Comparison of ENCODE assay signal across 10 mouse cellular contexts in genomic region chr10:83062315-83062714, GRCm38 (mm10).
DNase-seq lines count a peak whose midpoint lies in the region; ATAC-seq and TF ChIP-seq lines count a peak whose summit lies in the region.
"Had no signal": no experiment of that assay in that cellular context is flagged by ENCODE, and none has a peak within 500 bp of the region (broad histone marks: within the 10 kb centered on the region; RNA-seq: fewer than 3 reads in every experiment).

No protein-coding gene starts in this region.

- H3K4me1 ChIP-seq in forebrain, embryonic 13.5 days = peaks cover 48% of the 10 kb centered on the region
- H3K4me1 ChIP-seq in forebrain, embryonic 11.5 days (replicated peaks; ENCODE audit: control insufficient read depth, insufficient read depth, low read length) = no peaks in the 10 kb centered on the region; the same call in 1 of the 2 replicates
- H3K4me1 ChIP-seq in midbrain, postnatal 0 days (ENCODE audit: insufficient read depth, low read length) = peaks cover 7% of the 10 kb centered on the region; the same call in 1 of the 2 replicates
- H3K4me1 ChIP-seq in midbrain, embryonic 11.5 days (ENCODE audit: control insufficient read depth, insufficient read depth, low read length) = no peaks in the 10 kb centered on the region; the same call in 1 of the 2 replicates

- no peak for DNase-seq in forebrain, embryonic 11.5 days (ENCODE audit: low spot score)
- DNase-seq in midbrain, postnatal 0 days (ENCODE audit: low spot score) = peak; percentile 81
- no peak for DNase-seq in midbrain, embryonic 11.5 days (ENCODE audit: low spot score, missing footprints)
- DNase-seq in kidney, postnatal 14 days = peak; percentile 25
- peak; percentile 62 for DNase-seq in right cerebral cortex, postnatal 4 days
- DNase-seq in spleen, postnatal 14 days (ENCODE audit: low spot score in 2 of 2) = no peak
- no peak for DNase-seq in thymus, postnatal 0 days (ENCODE audit: low spot score)

- H3K4me2 ChIP-seq in forebrain, embryonic 13.5 days = no peak overlapping the region
- H3K4me2 ChIP-seq in forebrain, embryonic 11.5 days (ENCODE audit: low read depth, low read length, severe bottlenecking) = no peak overlapping the region
- no peak overlapping the region for H3K4me2 ChIP-seq in midbrain, postnatal 0 days (ENCODE audit: low read depth, low read length, poor library complexity, severe bottlenecking)
- H3K4me2 ChIP-seq in midbrain, embryonic 11.5 days = no peak overlapping the region
- H3K4me2 ChIP-seq: limb, embryonic 12.5 days had no signal

- WGBS in forebrain, embryonic 13.5 days = 65% methylated on average over 9 of the region's 9 CpGs
- WGBS in forebrain, embryonic 11.5 days = 87% methylated on average over 9 of the region's 9 CpGs
- 67% methylated on average over 9 of the region's 9 CpGs for WGBS in midbrain, postnatal 0 days
- WGBS in midbrain, embryonic 11.5 days = 83% methylated on average over 9 of the region's 9 CpGs

- H3K27me3 ChIP-seq in forebrain, embryonic 13.5 days = no peaks in the 10 kb centered on the region
- no peaks in the 10 kb centered on the region for H3K27me3 ChIP-seq in forebrain, embryonic 11.5 days (ENCODE audit: control insufficient read depth, insufficient read depth, low read length)
- no peaks in the 10 kb centered on the region for H3K27me3 ChIP-seq in midbrain, postnatal 0 days (ENCODE audit: insufficient read depth, low read length)
- H3K27me3 ChIP-seq in midbrain, embryonic 11.5 days (ENCODE audit: control insufficient read depth, insufficient read depth, low read length) = no peaks in the 10 kb centered on the region

- no peak overlapping the region for H3K4me3 ChIP-seq in forebrain, embryonic 13.5 days
- H3K4me3 ChIP-seq in forebrain, embryonic 11.5 days (ENCODE audit: low read depth, low read length) = no peak overlapping the region
- H3K4me3 ChIP-seq in midbrain, postnatal 0 days (ENCODE audit: low read depth, low read length) = no peak overlapping the region
- no peak overlapping the region for H3K4me3 ChIP-seq in midbrain, embryonic 11.5 days (ENCODE audit: low read depth, low read length)
- H3K4me3 ChIP-seq: erythroblast, embryonic 14.5 days; limb, embryonic 12.5 days had no signal

- H3K9ac ChIP-seq in forebrain, embryonic 13.5 days = no peak overlapping the region
- no peak overlapping the region for H3K9ac ChIP-seq in forebrain, embryonic 11.5 days (ENCODE audit: low read length)
- H3K9ac ChIP-seq in midbrain, postnatal 0 days (replicated peaks; ENCODE audit: low read length, poor library complexity, severe bottlenecking) = no peak overlapping the region
- H3K9ac ChIP-seq in midbrain, embryonic 11.5 days (ENCODE audit: low read length) = no peak overlapping the region
- H3K9ac ChIP-seq: limb, embryonic 12.5 days had no signal

- peak; percentile 46; the same call in 1 of the 2 replicates for ATAC-seq in forebrain, embryonic 13.5 days
- ATAC-seq in forebrain, embryonic 11.5 days (replicated peaks; ENCODE audit: low FRiP score) = no peak
- no peak for ATAC-seq in midbrain, postnatal 0 days (ENCODE audit: low FRiP score)
- ATAC-seq in midbrain, embryonic 11.5 days (ENCODE audit: low FRiP score) = no peak

- no peaks in the 10 kb centered on the region for H3K9me3 ChIP-seq in forebrain, embryonic 13.5 days (replicated peaks)
- H3K9me3 ChIP-seq in forebrain, embryonic 11.5 days (ENCODE audit: control insufficient read depth, low read length) = no peaks in the 10 kb centered on the region
- no peaks in the 10 kb centered on the region for H3K9me3 ChIP-seq in midbrain, postnatal 0 days (ENCODE audit: low read length)
- H3K9me3 ChIP-seq in midbrain, embryonic 11.5 days (ENCODE audit: control insufficient read depth, low read length) = no peaks in the 10 kb centered on the region
- H3K9me3 ChIP-seq: limb, embryonic 12.5 days had no signal

- H3K36me3 ChIP-seq in forebrain, embryonic 13.5 days (ENCODE audit: poor library complexity, severe bottlenecking) = no peaks in the 10 kb centered on the region
- no peaks in the 10 kb centered on the region for H3K36me3 ChIP-seq in forebrain, embryonic 11.5 days (ENCODE audit: control insufficient read depth, insufficient read depth, low read length)
- H3K36me3 ChIP-seq in midbrain, postnatal 0 days (ENCODE audit: insufficient read depth, low read length) = no peaks in the 10 kb centered on the region
- no peaks in the 10 kb centered on the region for H3K36me3 ChIP-seq in midbrain, embryonic 11.5 days (ENCODE audit: control insufficient read depth, insufficient read depth, low read length)

- no peak overlapping the region for H3K27ac ChIP-seq in forebrain, embryonic 13.5 days
- no peak overlapping the region for H3K27ac ChIP-seq in forebrain, embryonic 11.5 days (ENCODE audit: low read depth, low read length)
- no peak overlapping the region for H3K27ac ChIP-seq in midbrain, postnatal 0 days (ENCODE audit: low read depth, low read length)
- no peak overlapping the region for H3K27ac ChIP-seq in midbrain, embryonic 11.5 days (ENCODE audit: low read depth, low read length)
- H3K27ac ChIP-seq: limb, embryonic 12.5 days had no signal

- TF ChIP-seq CTCF in midbrain, postnatal 0 days (IDR thresholded peaks at IDR 0.05) = no peak

Comparison
In these comparisons a context has a peak if more than half of its experiments do, and no peak if none do; other contexts are left out.
1. DNase-seq: peak in midbrain, postnatal 0 days (single experiment), kidney, postnatal 14 days (single experiment) and right cerebral cortex, postnatal 4 days (single experiment); none in forebrain, embryonic 11.5 days (single experiment), midbrain, embryonic 11.5 days (single experiment), spleen, postnatal 14 days (0 of 2) and thymus, postnatal 0 days (single experiment).